Mouse (Mus musculus) left cerebral cortex, postnatal 4 days (tissue): ENCODE data around the gene Rad23a. TPM values are rescaled to one million over a fixed set of nuclear protein-coding genes. Genes with fewer than 3 reads are reported as not detected.
A peak's percentile ranks its signal among the peaks of the same experiment; 100 is the strongest.
"Not testable (repeated sequence)": the region's sequence is repeated elsewhere in the genome, so short reads cannot be mapped to it uniquely, and the experiment has no call there.

ENCODE experiments used
- DNase-seq: peaks from one replicate; pipeline ENCODE4 v3.0.0-alpha.2; 2022
- intact Hi-C: fragments of 180-260 bp; cut with DNase I; formaldehyde crosslinking; loops from one replicate; pipeline ENCODE4 v1.15.1; 2025
- total RNA-seq, 2 experiments: library from RNA; stranded (reverse); gene quantifications; 2 replicates each; pipeline ENCODE4 v1.2.3; 2021

Rad23a gene
- total RNA-seq, 2 experiments from 2014 or later = 44.1 to 49.7 TPM

DNA sequence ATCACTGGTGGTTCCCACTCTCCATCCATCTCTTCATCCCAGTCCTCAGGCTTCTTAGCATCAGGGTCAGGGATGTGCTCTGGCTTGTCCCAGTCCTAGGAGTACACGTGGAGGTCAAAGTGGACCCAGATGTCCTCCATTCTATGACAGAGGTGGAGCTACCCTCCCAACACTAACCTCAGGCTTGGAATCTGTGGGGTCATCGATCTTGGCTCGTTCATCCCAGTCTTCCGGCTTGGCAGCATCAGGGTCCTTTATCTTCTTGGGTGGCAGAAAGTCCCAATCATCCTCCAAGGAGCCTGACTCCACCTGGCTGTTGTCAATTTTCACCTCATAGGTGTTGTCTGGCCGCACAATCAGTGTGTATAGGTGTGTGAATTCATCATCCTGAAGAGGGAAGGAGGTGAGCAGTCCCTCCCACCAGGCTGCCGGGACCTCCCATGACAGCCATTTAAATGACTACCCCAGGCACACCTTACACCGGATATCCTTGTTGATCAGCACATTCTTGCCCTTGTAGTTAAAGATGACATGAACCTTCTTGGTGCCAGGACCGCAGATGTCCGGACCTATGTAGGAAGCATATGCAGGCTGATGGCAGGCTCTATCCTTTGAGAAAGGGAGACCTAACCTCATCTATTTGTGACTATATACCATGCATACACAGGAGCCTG lies 4.1 kb upstream of the Rad23a start:
- no peak for DNase-seq
- intact Hi-C loops = no loop called here

GRCm38 (mm10) chr8:84841514-84841913 lies 1.0 kb upstream of the Rad23a start:
- intact Hi-C loops = no loop called here
- no peak for DNase-seq

DNA sequence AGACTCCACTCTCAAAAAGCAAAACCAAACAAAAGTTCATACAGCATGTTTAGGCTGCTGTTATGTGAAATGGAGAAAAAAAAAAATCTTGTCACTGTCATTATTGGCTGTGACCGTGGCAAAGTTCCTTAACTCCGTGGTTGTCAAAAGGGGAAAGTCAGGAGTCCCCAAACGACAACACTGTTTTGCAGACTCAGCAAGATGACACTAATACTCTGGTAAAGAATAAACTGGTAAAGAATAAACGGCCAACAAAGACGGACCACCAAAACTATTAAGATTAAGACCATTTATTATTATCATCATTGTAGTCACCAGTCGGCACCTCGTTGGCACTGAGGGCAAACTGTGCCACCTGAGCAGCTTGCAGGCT lies 604 bp downstream of the Rad23a start:
- intact Hi-C loops = no loop called here
- DNase-seq = no peak

DNA sequence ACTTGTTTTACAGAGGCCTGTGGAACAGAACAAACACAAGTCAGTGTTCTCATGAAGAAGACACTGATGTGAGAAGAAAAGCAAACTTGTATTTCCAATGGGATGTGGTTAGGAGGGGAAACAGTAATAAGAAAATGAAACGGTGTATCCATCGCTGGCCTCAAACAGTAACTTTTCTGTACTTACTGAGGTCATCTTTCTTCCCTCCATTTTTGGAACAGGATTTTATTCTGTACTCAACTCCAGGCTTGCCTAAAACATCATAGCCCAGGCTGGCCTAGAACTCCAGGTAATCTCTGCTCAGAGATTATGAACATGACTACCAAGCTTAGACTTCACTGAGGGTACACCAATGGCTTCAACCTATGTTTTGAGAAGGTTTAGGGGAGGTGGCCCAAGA lies 1.1 kb downstream of the Rad23a start:
- intact Hi-C loops = no loop called here
- DNase-seq = no peak

GRCm38 (mm10) chr8:84838513-84838912 lies 2.0 kb downstream of the Rad23a start:
- intact Hi-C loops = no loop called here
- no peak for DNase-seq

GRCm38 (mm10) chr8:84837912-84838470 lies 2.5 kb downstream of the Rad23a start:
- DNase-seq = no peak
- intact Hi-C loops = no loop called here

DNA sequence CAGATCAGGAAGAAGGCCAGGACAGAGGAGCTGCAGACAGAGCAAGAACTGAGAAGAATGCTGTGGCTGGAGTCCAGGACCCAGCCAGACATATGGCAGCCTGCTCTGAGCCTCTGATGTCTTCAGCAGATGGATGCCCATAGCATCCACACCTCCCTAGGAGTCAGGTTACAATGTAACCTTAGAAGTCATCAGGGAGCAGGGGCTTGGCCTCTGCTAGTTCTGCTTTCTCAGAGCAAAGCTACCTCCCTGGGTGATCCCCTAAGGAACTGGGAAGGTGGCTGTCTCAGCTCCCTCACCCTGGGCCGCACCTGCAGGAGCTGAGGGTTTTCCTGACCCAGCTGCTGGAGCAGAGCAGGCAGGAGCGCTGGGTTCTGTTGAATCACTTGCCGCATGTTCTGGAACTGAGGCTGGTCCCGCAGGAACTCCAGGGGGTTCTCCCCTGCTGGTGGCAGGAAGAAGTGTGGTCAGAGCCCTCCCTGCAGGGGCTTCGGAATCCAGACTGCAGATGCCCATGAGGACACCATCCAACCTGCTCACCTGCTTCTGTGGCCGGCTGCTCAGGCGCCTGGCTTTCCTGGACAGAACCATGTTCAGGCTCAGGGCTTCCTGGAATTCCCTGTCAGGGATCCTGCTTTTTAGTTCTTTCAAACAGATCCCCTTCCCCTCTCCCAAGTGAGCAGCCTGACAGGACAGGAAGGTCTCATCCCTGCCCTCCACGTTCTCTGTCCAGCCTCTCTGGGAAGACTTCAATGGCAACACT lies 3.1 kb downstream of the Rad23a start:
- intact Hi-C loops = no loop called here
- DNase-seq = no peak

- intact Hi-C loops = no loop called here
- DNase-seq = peak; percentile 93
Measured at GRCm38 (mm10) chr8:84834866-84835855, 5.3 kb downstream of the Rad23a start.

DNA sequence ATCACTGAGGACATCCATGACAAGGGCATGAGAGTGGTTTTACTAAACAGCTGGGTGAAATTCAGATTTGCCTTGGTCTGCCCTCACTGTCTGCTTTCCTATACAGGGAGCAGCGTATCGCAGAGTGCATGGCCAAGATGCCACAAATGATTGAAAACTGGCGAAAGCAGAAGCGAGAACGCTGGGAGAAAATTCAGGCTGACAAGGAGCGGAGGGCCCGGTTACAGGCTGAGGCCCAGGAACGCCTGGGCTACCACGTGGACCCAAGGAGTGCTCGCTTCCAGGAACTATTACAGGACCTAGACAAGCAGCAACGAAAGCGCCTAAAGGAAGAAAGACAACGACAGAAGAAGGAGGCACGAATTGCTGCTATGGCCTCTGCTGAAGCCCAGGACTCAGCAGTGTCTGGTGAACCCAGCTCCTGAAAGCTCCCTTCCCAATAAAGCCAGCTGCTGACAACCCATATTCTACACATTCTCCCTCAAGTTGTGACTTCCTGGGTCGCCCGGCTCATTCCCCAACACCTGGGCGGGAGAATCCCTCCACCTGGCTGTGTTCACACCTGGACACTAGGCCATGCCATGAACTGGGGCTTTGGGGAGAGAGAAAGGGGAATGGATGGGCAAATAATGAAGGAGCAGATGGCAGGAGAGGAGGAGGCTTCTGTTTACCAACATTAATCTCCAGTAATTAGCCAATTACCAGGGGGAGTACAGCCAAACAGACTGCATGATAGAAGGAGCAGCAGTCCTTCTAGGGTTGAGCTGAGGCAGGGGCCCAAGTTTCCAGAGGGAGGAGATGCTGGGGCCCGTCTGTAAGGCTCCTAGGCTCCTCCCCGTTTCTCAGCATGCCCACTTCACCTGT lies 6.2 kb downstream of the Rad23a start:
- peak; percentile 69 for DNase-seq
- intact Hi-C loops = no loop called here

- no peak for DNase-seq
- intact Hi-C loops = no loop called here
Measured at GRCm38 (mm10) chr8:84832759-84833742, 7.4 kb downstream of the Rad23a start.

- DNase-seq = peak; percentile 77
- intact Hi-C loops = no loop called here
Measured at GRCm38 (mm10) chr8:84832034-84832717, 8.3 kb downstream of the Rad23a start.

DNA sequence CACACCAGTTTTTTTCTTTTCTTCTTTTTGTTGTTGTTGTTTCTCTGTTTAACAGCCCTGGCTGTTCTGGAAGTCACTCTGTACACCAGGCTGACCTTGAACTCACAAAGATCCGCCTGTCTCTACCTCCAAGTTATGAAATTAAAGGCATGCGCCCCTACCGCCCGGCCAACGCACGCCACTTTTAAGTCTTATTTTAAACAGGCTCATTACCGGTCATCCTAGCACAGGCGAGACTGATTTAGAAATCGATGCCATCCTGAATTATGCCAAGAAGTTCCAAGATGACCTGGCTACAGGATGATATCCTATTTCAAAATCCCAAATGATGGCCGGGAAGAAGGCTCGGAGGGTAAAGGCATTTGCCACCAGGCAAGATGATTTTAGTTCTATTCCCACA lies 9.0 kb downstream of the Rad23a start, which contains the start of gene Gadd45gip1:
Gene Gadd45gip1, plus strand, starts transcription at position 33 of the 400 bp plus-strand sequence.
- DNase-seq = no peak
- intact Hi-C loops = no loop called here

DNA sequence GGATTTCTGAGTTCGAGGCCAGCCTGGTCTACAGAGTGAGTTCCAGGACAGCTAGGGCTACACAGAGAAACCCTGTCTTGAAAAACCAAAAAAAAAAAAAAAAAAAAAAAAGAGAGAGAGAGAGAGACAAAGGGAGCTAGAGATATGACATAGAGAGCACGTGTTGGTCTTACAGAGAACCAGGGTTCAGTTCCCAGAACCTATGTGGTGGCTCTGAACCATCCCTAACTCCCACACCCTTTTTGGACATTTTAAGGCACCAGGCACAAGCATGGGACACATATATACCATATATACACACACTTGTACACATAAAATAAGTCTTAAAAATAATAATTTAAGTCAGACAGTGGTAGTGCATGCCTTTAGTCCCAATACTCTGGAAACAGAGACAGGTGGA lies 13.9 kb downstream of the Rad23a start:
- intact Hi-C loops, DNase-seq: not testable (repeated sequence)

DNA sequence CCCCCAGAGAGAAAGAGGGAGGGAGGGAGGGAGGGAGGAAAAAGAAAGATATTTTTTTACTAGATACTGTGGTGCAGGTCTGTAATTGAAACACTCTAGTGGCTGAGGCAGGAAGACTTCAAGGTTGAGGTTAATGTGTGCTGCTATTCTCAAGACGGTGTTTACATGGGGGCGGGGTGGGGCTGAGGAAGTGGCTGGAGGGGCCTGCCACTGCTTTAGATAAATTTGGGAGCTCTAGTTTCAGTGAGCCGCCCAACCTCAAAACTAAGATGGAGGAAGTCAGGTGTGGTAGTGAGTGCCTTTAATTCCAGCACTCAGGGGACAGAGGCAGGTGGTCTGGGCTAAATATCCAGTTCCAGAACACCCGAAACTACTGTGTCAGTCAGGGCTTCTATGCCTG lies 14.8 kb downstream of the Rad23a start:
- intact Hi-C loops = no loop called here

DNA sequence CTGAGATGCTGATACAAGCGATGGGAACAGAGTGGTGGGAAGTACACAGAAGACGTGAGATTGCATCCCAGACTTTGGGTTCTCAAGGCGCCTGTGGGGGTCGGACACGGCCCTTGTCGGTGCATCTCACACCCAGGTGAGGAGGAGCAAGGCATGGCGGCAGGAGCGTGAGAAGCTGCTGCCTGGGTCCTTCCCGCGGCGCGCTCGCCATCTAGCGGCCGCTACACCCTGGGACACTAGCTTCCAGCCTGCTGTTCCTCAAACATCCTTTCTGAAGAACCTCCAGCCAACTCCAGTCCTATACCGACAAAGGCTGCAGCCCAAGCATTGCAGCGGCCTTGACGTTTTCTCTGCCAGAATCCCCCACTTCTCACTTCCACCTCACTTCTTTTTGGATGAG lies 16.8 kb downstream of the Rad23a start:
- intact Hi-C loops = no loop called here
- peak; percentile 73 for DNase-seq

More for the DNA sequence above, 14.8 kb downstream of the Rad23a start:
- no peak for DNase-seq

GRCm38 (mm10) chr8:84822723-84823122 lies 17.7 kb downstream of the Rad23a start, which contains the start of gene Dand5:
Dand5 (minus strand) TSS chr8:84822823.
- intact Hi-C loops = no loop called here
- no peak for DNase-seq

- no peak for DNase-seq
- intact Hi-C loops = no loop called here
Measured at GRCm38 (mm10) chr8:84816117-84816516, 24.3 kb downstream of the Rad23a start.

- DNase-seq = peak; percentile 93
- intact Hi-C loops = loop anchor here (2.0 kb wide), 1 partner anchor 117 kb away; no protein-coding TSS in a partner anchor
Measured at GRCm38 (mm10) chr8:84815547-84815946, 24.9 kb downstream of the Rad23a start.
